Mouse (Mus musculus): ENCODE measurements at regions not wholly inside any gene's neighbourhood (a gene's known extent, or its start where the extent isn't known, plus 50 kb on each side); places are given as distances from the start of the nearest gene placed in this dataset.
A peak's percentile ranks its signal among the peaks of the same experiment; 100 is the strongest.

GRCm38 (mm10) chr16:42808864-42809263, 66.8 kb upstream of the Zbtb20 start:
- H3K4me3 ChIP-seq = no peak overlapping the region
- no peaks in the 10 kb centered on the region for H3K36me3 ChIP-seq (replicated peaks)
- no peak overlapping the region for H3K27ac ChIP-seq (replicated peaks)
- WGBS = 84% methylated on average over 6 of the region's 6 CpGs
- H3K27me3 ChIP-seq (replicated peaks; ENCODE audit: low read depth, poor library complexity, severe bottlenecking) = no peaks in the 10 kb centered on the region
- no peaks in the 10 kb centered on the region for H3K4me1 ChIP-seq
- no peak for DNase-seq (ENCODE audit: low spot score)
- no peaks in the 10 kb centered on the region for H3K9me3 ChIP-seq

- no peaks in the 10 kb centered on the region for H3K4me1 ChIP-seq
- no peaks in the 10 kb centered on the region for H3K9me3 ChIP-seq
- no peak overlapping the region for H3K27ac ChIP-seq (replicated peaks)
- H3K27me3 ChIP-seq (replicated peaks; ENCODE audit: low read depth, poor library complexity, severe bottlenecking) = no peaks in the 10 kb centered on the region
- WGBS = 83% methylated on average over 2 of the region's 2 CpGs
- H3K36me3 ChIP-seq (replicated peaks) = no peaks in the 10 kb centered on the region
- H3K4me3 ChIP-seq = no peak overlapping the region
- DNase-seq (ENCODE audit: low spot score) = no peak
These were observed 68.1 kb upstream of the Zbtb20 start for GRCm38 (mm10) chr16:42807536-42807935.

GRCm38 (mm10) chr16:42803609-42804008, 72.1 kb upstream of the Zbtb20 start:
- Histone ChIP-seq H3K4me3 (no peak overlapping the region), H3K27me3 (replicated peaks; ENCODE audit: low read depth, poor library complexity, severe bottlenecking) (no peaks in the 10 kb centered on the region)
- no peak for DNase-seq (ENCODE audit: low spot score)

GRCm38 (mm10) chr16:42792571-42792970, 83.1 kb upstream of the Zbtb20 start:
- WGBS = 69% methylated on average over 2 of the region's 2 CpGs
- Histone ChIP-seq H3K4me3 (no peak overlapping the region), H3K27ac (replicated peaks) (no peak overlapping the region), H3K4me1 (no peaks in the 10 kb centered on the region), H3K9me3 (no peaks in the 10 kb centered on the region), H3K27me3 (replicated peaks; ENCODE audit: low read depth, poor library complexity, severe bottlenecking) (no peaks in the 10 kb centered on the region), H3K36me3 (replicated peaks) (no peaks in the 10 kb centered on the region)
- no peak for DNase-seq (ENCODE audit: low spot score)

More at GRCm38 (mm10) chr16:42803609-42804008, 72.1 kb upstream of the Zbtb20 start:
- Histone ChIP-seq H3K4me1 (no peaks in the 10 kb centered on the region), H3K36me3 (replicated peaks) (no peaks in the 10 kb centered on the region), H3K27ac (replicated peaks) (no peak overlapping the region), H3K9me3 (0 out of 2 replicates have a peak, but pooled peaks cover 8% of the 10 kb centered on the region)
- WGBS = 74% methylated on average over 1 of the region's 1 CpGs

- Histone ChIP-seq H3K4me3 (no peak overlapping the region), H3K36me3 (replicated peaks) (no peaks in the 10 kb centered on the region), H3K9me3 (no peaks in the 10 kb centered on the region), H3K27me3 (replicated peaks; ENCODE audit: low read depth, poor library complexity, severe bottlenecking) (no peaks in the 10 kb centered on the region; the same call in 1 of the 2 replicates), H3K27ac (replicated peaks) (no peak overlapping the region), H3K4me1 (peaks cover 27% of the 10 kb centered on the region)
- 55% methylated on average over 4 of the region's 4 CpGs for WGBS
- no peak for DNase-seq (ENCODE audit: low spot score)
These were observed 91.0 kb upstream of the Zbtb20 start for GRCm38 (mm10) chr16:42784712-42785111.

GRCm38 (mm10) chr16:42784031-42784430, 91.7 kb upstream of the Zbtb20 start:
- no peak for DNase-seq (ENCODE audit: low spot score)
- H3K27me3 ChIP-seq (replicated peaks; ENCODE audit: low read depth, poor library complexity, severe bottlenecking) = no peaks in the 10 kb centered on the region; the same call in 1 of the 2 replicates
- no peak overlapping the region for H3K27ac ChIP-seq (replicated peaks)
- peaks cover 27% of the 10 kb centered on the region for H3K4me1 ChIP-seq
- no peak overlapping the region for H3K4me3 ChIP-seq
- H3K36me3 ChIP-seq (replicated peaks) = no peaks in the 10 kb centered on the region
- 82% methylated on average over 4 of the region's 4 CpGs for WGBS
- H3K9me3 ChIP-seq = no peaks in the 10 kb centered on the region

GRCm38 (mm10) chr16:42782091-42782679, 93.5 kb upstream of the Zbtb20 start:
- H3K4me3 ChIP-seq = 0 out of 2 replicates have a peak overlapping the region, but pooled peaks have one; percentile 14
- peak; percentile 48 for DNase-seq (ENCODE audit: low spot score)
- 2% methylated on average over 5 of the region's 5 CpGs for WGBS

GRCm38 (mm10) chr16:42781096-42782071, 94.3 kb upstream of the Zbtb20 start:
- 0 out of 2 replicates have a peak overlapping the region, but pooled peaks have one; percentile 14 for H3K4me3 ChIP-seq
- H3K27me3 ChIP-seq (replicated peaks; ENCODE audit: low read depth, poor library complexity, severe bottlenecking) = no peaks in the 10 kb centered on the region; the same call in 1 of the 2 replicates
- H3K36me3 ChIP-seq (replicated peaks) = no peaks in the 10 kb centered on the region
- H3K9me3 ChIP-seq = no peaks in the 10 kb centered on the region
- peak overlapping the region; percentile 82 for H3K27ac ChIP-seq (replicated peaks)
- H3K4me1 ChIP-seq = peaks cover 27% of the 10 kb centered on the region
- WGBS = 7% methylated on average over 12 of the region's 12 CpGs
- peak; percentile 67 for DNase-seq (ENCODE audit: low spot score)

More at GRCm38 (mm10) chr16:42782091-42782679, 93.5 kb upstream of the Zbtb20 start:
- H3K36me3 ChIP-seq (replicated peaks) = no peaks in the 10 kb centered on the region
- H3K9me3 ChIP-seq = no peaks in the 10 kb centered on the region
- peaks cover 27% of the 10 kb centered on the region for H3K4me1 ChIP-seq
- H3K27ac ChIP-seq (replicated peaks) = peak overlapping the region; percentile 82
- H3K27me3 ChIP-seq (replicated peaks; ENCODE audit: low read depth, poor library complexity, severe bottlenecking) = no peaks in the 10 kb centered on the region; the same call in 1 of the 2 replicates

- H3K9me3 ChIP-seq = no peaks in the 10 kb centered on the region
- no peaks in the 10 kb centered on the region; the same call in 1 of the 2 replicates for H3K27me3 ChIP-seq (replicated peaks; ENCODE audit: low read depth, poor library complexity, severe bottlenecking)
- peaks cover 27% of the 10 kb centered on the region for H3K4me1 ChIP-seq
- no peak for DNase-seq (ENCODE audit: low spot score)
- H3K27ac ChIP-seq (replicated peaks) = no peak overlapping the region
- WGBS = 89% methylated on average over 3 of the region's 3 CpGs
- no peaks in the 10 kb centered on the region for H3K36me3 ChIP-seq (replicated peaks)
- H3K4me3 ChIP-seq = no peak overlapping the region
These were observed 95.7 kb upstream of the Zbtb20 start for GRCm38 (mm10) chr16:42779957-42780356.

GRCm38 (mm10) chr16:42772640-42773039, 103.0 kb upstream of the Zbtb20 start:
- Histone ChIP-seq H3K36me3 (replicated peaks) (no peaks in the 10 kb centered on the region), H3K4me1 (no peaks in the 10 kb centered on the region), H3K27ac (replicated peaks) (no peak overlapping the region), H3K4me3 (no peak overlapping the region), H3K27me3 (replicated peaks; ENCODE audit: low read depth, poor library complexity, severe bottlenecking) (no peaks in the 10 kb centered on the region), H3K9me3 (no peaks in the 10 kb centered on the region)
- WGBS = 81% methylated on average over 2 of the region's 2 CpGs
- DNase-seq (ENCODE audit: low spot score) = no peak

GRCm38 (mm10) chr16:42770199-42770598, 105.5 kb upstream of the Zbtb20 start:
- no peak overlapping the region for H3K4me3 ChIP-seq
- 57% methylated on average over 1 of the region's 1 CpGs for WGBS
- no peaks in the 10 kb centered on the region for H3K27me3 ChIP-seq (replicated peaks; ENCODE audit: low read depth, poor library complexity, severe bottlenecking)
- no peaks in the 10 kb centered on the region for H3K9me3 ChIP-seq
- DNase-seq (ENCODE audit: low spot score) = no peak
- no peaks in the 10 kb centered on the region for H3K4me1 ChIP-seq
- no peak overlapping the region for H3K27ac ChIP-seq (replicated peaks)
- H3K36me3 ChIP-seq (replicated peaks) = no peaks in the 10 kb centered on the region

GRCm38 (mm10) chr16:42748681-42749080, 127.0 kb upstream of the Zbtb20 start:
- DNase-seq (ENCODE audit: low spot score) = no peak
- Histone ChIP-seq H3K4me1 (peaks cover 11% of the 10 kb centered on the region), H3K9me3 (no peaks in the 10 kb centered on the region), H3K4me3 (no peak overlapping the region), H3K27me3 (replicated peaks; ENCODE audit: low read depth, poor library complexity, severe bottlenecking) (no peaks in the 10 kb centered on the region), H3K36me3 (replicated peaks) (no peaks in the 10 kb centered on the region), H3K27ac (replicated peaks) (no peak overlapping the region)
- 89% methylated on average over 5 of the region's 5 CpGs for WGBS
